Mouse (Mus musculus): ENCODE measurements around the gene Stard9. TPM values are rescaled to one million over a fixed set of nuclear protein-coding genes. Genes with fewer than 3 reads are reported as not detected.
A peak's percentile ranks its signal among the peaks of the same experiment; 100 is the strongest.

Gene Stard9
- total and polyA plus RNA-seq, 2 experiments from 2014 or later = 2.4 to 12.2 TPM

- no peak overlapping the region for H3K27ac ChIP-seq (ENCODE audit: low read depth)
- no peak overlapping the region for H3K9ac ChIP-seq (replicated peaks; ENCODE audit: low read depth, low read length)
- H3K9me3 ChIP-seq (replicated peaks; ENCODE audit: control insufficient read depth, low read length) = no peaks in the 10 kb centered on the region
- DNase-seq (ENCODE audit: low spot score) (no peak), ATAC-seq (ENCODE audit: insufficient read depth, low read depth) (no peak)
- no peak overlapping the region for H3K4me2 ChIP-seq (ENCODE audit: low read depth, low read length)
- 90% methylated on average over 8 of the region's 8 CpGs for WGBS
- no peak for TF ChIP-seq EP300 (IDR thresholded peaks at IDR 0.05; ENCODE audit: low read depth)
- no peak for TF ChIP-seq CTCF (IDR thresholded peaks at IDR 0.05; ENCODE audit: low read depth)
- H3K4me3 ChIP-seq (ENCODE audit: low read depth, low read length) = no peak overlapping the region
- no peaks in the 10 kb centered on the region for H3K4me1 ChIP-seq (ENCODE audit: control insufficient read depth, insufficient read depth)
- H3K27me3 ChIP-seq (ENCODE audit: control insufficient read depth, insufficient read depth, low read length) = no peaks in the 10 kb centered on the region
- no peaks in the 10 kb centered on the region; the same call in 1 of the 2 replicates for H3K36me3 ChIP-seq (replicated peaks; ENCODE audit: control insufficient read depth, insufficient read depth, low read length)
These were observed 11.9 kb downstream of the Stard9 start for GRCm38 (mm10) chr2:120640835-120641234.

- TF ChIP-seq CTCF (IDR thresholded peaks at IDR 0.05; ENCODE audit: low read depth) = no peak
- no peak for TF ChIP-seq EP300 (IDR thresholded peaks at IDR 0.05; ENCODE audit: low read depth)
- H3K9ac ChIP-seq (replicated peaks; ENCODE audit: low read depth, low read length) = no peak overlapping the region
- H3K27ac ChIP-seq (ENCODE audit: low read depth) = no peak overlapping the region
- H3K4me1 ChIP-seq (ENCODE audit: control insufficient read depth, insufficient read depth) = no peaks in the 10 kb centered on the region
- H3K27me3 ChIP-seq (ENCODE audit: control insufficient read depth, insufficient read depth, low read length) = no peaks in the 10 kb centered on the region
- peak; percentile 77 for ATAC-seq (ENCODE audit: insufficient read depth, low read depth)
- no peak overlapping the region for H3K4me3 ChIP-seq (ENCODE audit: low read depth, low read length)
- no peak overlapping the region for H3K4me2 ChIP-seq (ENCODE audit: low read depth, low read length)
- DNase-seq (ENCODE audit: low spot score) = peak; percentile 29
- H3K36me3 ChIP-seq (replicated peaks; ENCODE audit: control insufficient read depth, insufficient read depth, low read length) = no peaks in the 10 kb centered on the region; the same call in 1 of the 2 replicates
- WGBS = 57% methylated on average over 7 of the region's 7 CpGs
- no peaks in the 10 kb centered on the region for H3K9me3 ChIP-seq (replicated peaks; ENCODE audit: control insufficient read depth, low read length)
These were observed 14.9 kb downstream of the Stard9 start for GRCm38 (mm10) chr2:120643836-120644235.

- Histone ChIP-seq H3K9me3 (replicated peaks; ENCODE audit: control insufficient read depth, low read length) (no peaks in the 10 kb centered on the region), H3K27ac (ENCODE audit: low read depth) (no peak overlapping the region), H3K27me3 (ENCODE audit: control insufficient read depth, insufficient read depth, low read length) (no peaks in the 10 kb centered on the region), H3K36me3 (replicated peaks; ENCODE audit: control insufficient read depth, insufficient read depth, low read length) (no peaks in the 10 kb centered on the region; the same call in 1 of the 2 replicates), H3K4me3 (ENCODE audit: low read depth, low read length) (no peak overlapping the region), H3K9ac (replicated peaks; ENCODE audit: low read depth, low read length) (no peak overlapping the region), H3K4me1 (ENCODE audit: control insufficient read depth, insufficient read depth) (0 out of 2 replicates have a peak, but pooled peaks cover under 1% of the 10 kb centered on the region), H3K4me2 (ENCODE audit: low read depth, low read length) (no peak overlapping the region)
- TF ChIP-seq CTCF (IDR thresholded peaks at IDR 0.05; ENCODE audit: low read depth) (no peak), EP300 (IDR thresholded peaks at IDR 0.05; ENCODE audit: low read depth) (no peak)
- no peak for ATAC-seq (ENCODE audit: insufficient read depth, low read depth)
- DNase-seq (ENCODE audit: low spot score) = peak; percentile 14
- WGBS = 49% methylated on average over 4 of the region's 4 CpGs
These were observed 17.9 kb downstream of the Stard9 start for GRCm38 (mm10) chr2:120646777-120647176.

- no peaks in the 10 kb centered on the region for H3K36me3 ChIP-seq (replicated peaks; ENCODE audit: control insufficient read depth, insufficient read depth, low read length)
- H3K4me3 ChIP-seq (ENCODE audit: low read depth, low read length) = no peak overlapping the region
- H3K4me1 ChIP-seq (ENCODE audit: control insufficient read depth, insufficient read depth) = 0 out of 2 replicates have a peak, but pooled peaks cover 6% of the 10 kb centered on the region
- H3K9me3 ChIP-seq (replicated peaks; ENCODE audit: control insufficient read depth, low read length) = no peaks in the 10 kb centered on the region
- no peak overlapping the region for H3K9ac ChIP-seq (replicated peaks; ENCODE audit: low read depth, low read length)
- ATAC-seq (ENCODE audit: insufficient read depth, low read depth) (peak; percentile 53), DNase-seq (ENCODE audit: low spot score) (peak; percentile 22)
- H3K27me3 ChIP-seq (ENCODE audit: control insufficient read depth, insufficient read depth, low read length) = no peaks in the 10 kb centered on the region
- 46% methylated on average over 7 of the region's 7 CpGs for WGBS
- TF ChIP-seq EP300 (IDR thresholded peaks at IDR 0.05; ENCODE audit: low read depth) (no peak), CTCF (IDR thresholded peaks at IDR 0.05; ENCODE audit: low read depth) (no peak)
- H3K4me2 ChIP-seq (ENCODE audit: low read depth, low read length) = no peak overlapping the region
- H3K27ac ChIP-seq (ENCODE audit: low read depth) = peak overlapping the region; percentile 65
These were observed 23.5 kb downstream of the Stard9 start for GRCm38 (mm10) chr2:120652256-120652924.

- no peaks in the 10 kb centered on the region for H3K27me3 ChIP-seq (ENCODE audit: control insufficient read depth, insufficient read depth, low read length)
- 57% methylated on average over 7 of the region's 7 CpGs for WGBS
- H3K4me1 ChIP-seq (ENCODE audit: control insufficient read depth, insufficient read depth) = 0 out of 2 replicates have a peak, but pooled peaks cover 6% of the 10 kb centered on the region
- 0 out of 2 replicates have a peak, but pooled peaks have one; percentile 41 for TF ChIP-seq EP300 (IDR thresholded peaks at IDR 0.05; ENCODE audit: low read depth)
- no peak for TF ChIP-seq CTCF (IDR thresholded peaks at IDR 0.05; ENCODE audit: low read depth)
- no peak overlapping the region for H3K4me3 ChIP-seq (ENCODE audit: low read depth, low read length)
- peak overlapping the region; percentile 65 for H3K27ac ChIP-seq (ENCODE audit: low read depth)
- H3K4me2 ChIP-seq (ENCODE audit: low read depth, low read length) = no peak overlapping the region
- no peak for DNase-seq (ENCODE audit: low spot score)
- H3K36me3 ChIP-seq (replicated peaks; ENCODE audit: control insufficient read depth, insufficient read depth, low read length) = no peaks in the 10 kb centered on the region
- H3K9me3 ChIP-seq (replicated peaks; ENCODE audit: control insufficient read depth, low read length) = no peaks in the 10 kb centered on the region
- H3K9ac ChIP-seq (replicated peaks; ENCODE audit: low read depth, low read length) = no peak overlapping the region
- ATAC-seq (ENCODE audit: insufficient read depth, low read depth) = no peak
These were observed 24.0 kb downstream of the Stard9 start for GRCm38 (mm10) chr2:120652925-120653284.
